Mouse (Mus musculus): ENCODE results near the gene Wdr76. TPM values are rescaled to one million over a fixed set of nuclear protein-coding genes. Genes with fewer than 3 reads are reported as not detected.

Gene Wdr76
- polyA plus RNA-seq, 1 experiment from 2014 or later = 6.4 TPM

DNA sequence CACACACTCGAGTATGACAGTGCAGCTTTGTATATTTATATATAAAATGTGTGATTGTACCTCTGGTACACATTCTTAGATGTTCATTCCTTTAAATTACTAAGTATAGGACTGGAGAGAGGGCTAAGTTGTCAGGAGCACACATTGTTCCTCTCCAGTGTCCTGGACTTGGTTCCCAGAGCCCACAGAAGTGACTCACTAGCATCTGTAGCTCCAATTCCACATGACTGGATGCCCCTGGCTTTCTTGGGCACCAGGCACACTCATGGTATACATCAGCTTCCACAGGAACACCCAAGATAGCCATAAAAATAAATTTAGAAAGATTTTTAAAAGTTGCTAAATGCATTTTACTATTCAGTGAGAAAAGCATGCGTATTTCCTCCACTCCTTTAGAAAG is 18.5 kb downstream of the Wdr76 start:
- no peak for ATAC-seq
- H3K9me3 ChIP-seq = no peaks in the 10 kb centered on the region
- no peak overlapping the region for H3K27ac ChIP-seq
- H3K9ac ChIP-seq (replicated peaks) = no peak overlapping the region
- WGBS = 92% methylated on average over 2 of the region's 2 CpGs
- H3K4me1 ChIP-seq (replicated peaks) = no peaks in the 10 kb centered on the region
- no peaks in the 10 kb centered on the region for H3K27me3 ChIP-seq
- H3K4me3 ChIP-seq (replicated peaks) = no peak overlapping the region
- peaks cover 22% of the 10 kb centered on the region for H3K36me3 ChIP-seq
- no peak overlapping the region for H3K4me2 ChIP-seq (replicated peaks)

DNA sequence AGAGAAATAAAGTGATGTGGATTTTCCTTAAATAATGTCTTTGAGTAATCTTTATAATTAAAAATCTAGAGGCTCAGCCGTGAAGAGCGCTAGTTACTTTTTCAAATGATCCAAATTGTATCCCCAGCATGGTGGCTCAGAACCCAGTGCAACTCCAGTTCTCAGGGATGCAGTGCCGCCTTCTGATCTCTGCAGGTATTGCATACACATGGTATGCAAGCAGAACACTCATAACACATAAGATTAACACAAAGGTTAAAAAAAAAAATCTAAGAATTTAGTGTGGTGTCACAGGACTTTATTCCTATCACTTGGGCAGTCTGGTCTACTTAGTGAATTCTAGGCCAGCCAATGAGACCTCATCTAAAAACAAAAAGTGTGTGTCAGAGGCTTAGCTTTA is 38.3 kb downstream of the Wdr76 start:
- peaks cover 74% of the 10 kb centered on the region for H3K36me3 ChIP-seq

DNA sequence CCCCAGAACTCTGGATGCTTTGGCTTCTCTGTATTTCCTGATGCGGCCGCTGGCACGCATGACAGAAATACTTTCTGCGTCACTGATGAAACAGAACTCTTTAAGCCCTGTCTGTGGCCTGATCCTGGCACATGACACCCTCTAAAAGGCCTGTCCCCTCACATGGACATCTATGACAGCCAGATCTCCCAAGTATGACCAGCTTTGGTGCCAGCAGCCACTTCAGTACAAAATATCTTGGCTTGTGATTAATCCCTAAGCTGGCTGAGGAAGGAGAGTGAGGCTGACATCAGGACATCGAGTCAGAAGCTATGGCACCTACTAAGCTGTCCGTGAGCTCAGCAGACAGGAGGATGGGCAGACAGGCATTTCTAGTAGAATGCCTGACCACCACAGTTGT is 43.1 kb downstream of the Wdr76 start:
- no peak overlapping the region for H3K4me2 ChIP-seq (replicated peaks)

More for the DNA sequence above, 38.3 kb downstream of the Wdr76 start:
- no peaks in the 10 kb centered on the region for H3K9me3 ChIP-seq
- H3K4me3 ChIP-seq (replicated peaks) = no peak overlapping the region
- no peak overlapping the region for H3K4me2 ChIP-seq (replicated peaks)
- WGBS = 92% methylated on average over 3 of the region's 3 CpGs
- no peak for ATAC-seq
- no peak overlapping the region for H3K27ac ChIP-seq
- H3K9ac ChIP-seq (replicated peaks) = no peak overlapping the region
- H3K4me1 ChIP-seq (replicated peaks) = no peaks in the 10 kb centered on the region
- H3K27me3 ChIP-seq = no peaks in the 10 kb centered on the region

DNA sequence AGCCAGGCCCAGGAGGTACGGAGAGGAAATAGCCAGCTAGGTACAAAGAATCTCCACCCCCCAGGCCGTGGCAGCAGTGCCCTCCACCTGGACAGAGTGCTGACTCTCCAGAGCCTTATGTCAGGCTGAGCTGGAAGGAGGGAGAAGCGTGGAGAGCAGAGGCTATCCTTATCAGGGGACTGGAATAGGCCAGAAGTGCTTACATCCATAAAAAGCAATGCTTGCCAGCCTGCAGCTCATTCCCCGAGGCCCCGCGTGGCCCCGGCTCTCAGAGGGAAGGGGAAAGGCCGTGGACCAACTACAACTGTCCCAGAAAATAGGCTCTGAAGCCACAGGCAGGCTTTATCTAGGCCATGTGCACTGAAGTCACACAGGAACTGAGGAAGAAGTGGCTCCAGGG is 44.7 kb downstream of the Wdr76 start:
- peaks cover 82% of the 10 kb centered on the region for H3K36me3 ChIP-seq
- no peaks in the 10 kb centered on the region for H3K4me1 ChIP-seq (replicated peaks)
- no peak overlapping the region for H3K9ac ChIP-seq (replicated peaks)
- no peaks in the 10 kb centered on the region for H3K9me3 ChIP-seq
- no peak overlapping the region for H3K4me3 ChIP-seq (replicated peaks)
- no peak for ATAC-seq
- H3K27ac ChIP-seq = no peak overlapping the region
- H3K27me3 ChIP-seq = no peaks in the 10 kb centered on the region
- 89% methylated on average over 8 of the region's 8 CpGs for WGBS
- no peak overlapping the region for H3K4me2 ChIP-seq (replicated peaks)

More for the DNA sequence above, 43.1 kb downstream of the Wdr76 start:
- no peaks in the 10 kb centered on the region for H3K27me3 ChIP-seq
- no peak overlapping the region for H3K4me3 ChIP-seq (replicated peaks)
- no peaks in the 10 kb centered on the region for H3K9me3 ChIP-seq
- no peak overlapping the region for H3K27ac ChIP-seq
- no peaks in the 10 kb centered on the region for H3K4me1 ChIP-seq (replicated peaks)
- no peak overlapping the region for H3K9ac ChIP-seq (replicated peaks)
- peaks cover 83% of the 10 kb centered on the region for H3K36me3 ChIP-seq
- WGBS = 96% methylated on average over 6 of the region's 6 CpGs
- ATAC-seq = no peak

- H3K9me3 ChIP-seq = no peaks in the 10 kb centered on the region
- no peak overlapping the region for H3K9ac ChIP-seq (replicated peaks)
- no peak overlapping the region for H3K4me3 ChIP-seq (replicated peaks)
- ATAC-seq = no peak
- H3K4me1 ChIP-seq (replicated peaks) = no peaks in the 10 kb centered on the region
- 91% methylated on average over 3 of the region's 3 CpGs for WGBS
- peaks cover 59% of the 10 kb centered on the region for H3K36me3 ChIP-seq
- no peak overlapping the region for H3K4me2 ChIP-seq (replicated peaks)
- no peak overlapping the region for H3K27ac ChIP-seq
- no peaks in the 10 kb centered on the region for H3K27me3 ChIP-seq
Observed at GRCm38 (mm10) chr2:121563117-121563516, 56.6 kb downstream of the Wdr76 start.

GRCm38 (mm10) chr2:121565911-121566310 is 59.4 kb downstream of the Wdr76 start:
- WGBS = 77% methylated on average over 5 of the region's 5 CpGs

GRCm38 (mm10) chr2:121570049-121570448 is 63.5 kb downstream of the Wdr76 start:
- H3K9ac ChIP-seq (replicated peaks) = no peak overlapping the region
- H3K9me3 ChIP-seq = no peaks in the 10 kb centered on the region
- H3K4me1 ChIP-seq (replicated peaks) = no peaks in the 10 kb centered on the region
- no peak overlapping the region for H3K4me3 ChIP-seq (replicated peaks)
- no peak overlapping the region for H3K27ac ChIP-seq
- H3K36me3 ChIP-seq = peaks cover 38% of the 10 kb centered on the region
- H3K27me3 ChIP-seq = no peaks in the 10 kb centered on the region
- H3K4me2 ChIP-seq (replicated peaks) = no peak overlapping the region
- 93% methylated on average over 3 of the region's 3 CpGs for WGBS
- no peak for ATAC-seq

More at GRCm38 (mm10) chr2:121565911-121566310, 59.4 kb downstream of the Wdr76 start:
- ATAC-seq = no peak
- Histone ChIP-seq H3K36me3 (peaks cover 50% of the 10 kb centered on the region), H3K27me3 (no peaks in the 10 kb centered on the region), H3K9me3 (no peaks in the 10 kb centered on the region), H3K4me1 (replicated peaks) (no peaks in the 10 kb centered on the region), H3K9ac (replicated peaks) (no peak overlapping the region), H3K27ac (no peak overlapping the region), H3K4me3 (replicated peaks) (no peak overlapping the region), H3K4me2 (replicated peaks) (no peak overlapping the region)

DNA sequence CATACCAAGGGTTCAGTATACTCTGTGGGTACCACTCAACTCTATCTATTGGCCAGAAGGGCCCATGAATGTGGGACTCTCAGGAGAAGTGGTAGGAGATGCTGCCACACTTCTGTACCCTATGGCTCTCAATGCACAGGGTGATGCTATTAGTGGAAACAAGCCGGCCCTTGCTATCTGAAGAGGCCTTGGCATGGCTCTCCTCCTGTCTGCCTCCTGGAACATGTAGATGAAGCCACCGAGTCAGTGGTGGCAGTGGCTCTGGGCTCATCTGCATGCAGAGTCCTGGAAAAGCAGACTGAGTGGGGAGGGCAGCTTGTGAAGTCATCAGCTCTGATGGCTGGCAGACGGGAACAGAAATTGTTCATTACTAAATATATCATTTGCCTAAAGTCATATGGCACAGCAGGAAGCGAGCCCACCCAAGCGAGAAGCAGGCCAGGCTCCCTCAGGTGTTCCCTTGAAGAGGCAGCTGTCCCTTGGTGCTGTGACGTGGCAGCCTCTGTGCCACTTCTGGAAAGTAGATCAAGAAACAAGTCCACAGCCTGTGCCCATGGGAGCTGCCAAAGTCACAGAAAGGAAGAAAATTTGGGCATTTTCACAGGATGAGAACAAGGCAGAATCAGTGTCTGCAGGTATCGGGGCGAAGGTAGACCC is 64.6 kb downstream of the Wdr76 start:
- Histone ChIP-seq H3K4me3 (replicated peaks) (no peak overlapping the region), H3K4me2 (replicated peaks) (no peak overlapping the region), H3K36me3 (peaks cover 38% of the 10 kb centered on the region), H3K9ac (replicated peaks) (no peak overlapping the region), H3K4me1 (replicated peaks) (no peaks in the 10 kb centered on the region), H3K27me3 (no peaks in the 10 kb centered on the region), H3K9me3 (no peaks in the 10 kb centered on the region), H3K27ac (no peak overlapping the region)
- 78% methylated on average over 8 of the region's 8 CpGs for WGBS
- ATAC-seq = no peak

DNA sequence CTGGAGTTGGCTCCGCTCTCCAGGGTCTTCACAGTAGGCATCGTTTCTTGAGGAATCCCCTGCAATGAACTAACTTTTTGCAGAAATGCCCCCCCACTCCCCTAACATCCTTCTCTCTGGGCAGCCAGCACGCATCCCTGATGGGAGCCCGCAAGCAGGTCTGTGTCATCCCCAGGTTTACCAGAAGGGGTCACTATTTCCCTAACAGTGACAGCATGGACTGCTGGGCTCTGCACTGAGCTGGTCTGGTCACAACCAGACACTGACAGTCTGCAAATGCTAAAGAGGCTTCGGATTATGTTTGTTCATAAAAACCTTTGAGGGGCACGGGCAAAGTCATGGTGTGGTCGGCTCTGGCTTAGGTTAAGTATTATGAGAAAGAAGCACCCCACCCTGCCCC is 65.3 kb downstream of the Wdr76 start:
- Histone ChIP-seq H3K36me3 (peaks cover 34% of the 10 kb centered on the region), H3K27me3 (no peaks in the 10 kb centered on the region), H3K4me2 (replicated peaks) (no peak overlapping the region), H3K9me3 (no peaks in the 10 kb centered on the region), H3K9ac (replicated peaks) (no peak overlapping the region), H3K4me1 (replicated peaks) (no peaks in the 10 kb centered on the region), H3K4me3 (replicated peaks) (no peak overlapping the region), H3K27ac (no peak overlapping the region)
- peak; percentile 94 for ATAC-seq
- 18% methylated on average over 7 of the region's 7 CpGs for WGBS

DNA sequence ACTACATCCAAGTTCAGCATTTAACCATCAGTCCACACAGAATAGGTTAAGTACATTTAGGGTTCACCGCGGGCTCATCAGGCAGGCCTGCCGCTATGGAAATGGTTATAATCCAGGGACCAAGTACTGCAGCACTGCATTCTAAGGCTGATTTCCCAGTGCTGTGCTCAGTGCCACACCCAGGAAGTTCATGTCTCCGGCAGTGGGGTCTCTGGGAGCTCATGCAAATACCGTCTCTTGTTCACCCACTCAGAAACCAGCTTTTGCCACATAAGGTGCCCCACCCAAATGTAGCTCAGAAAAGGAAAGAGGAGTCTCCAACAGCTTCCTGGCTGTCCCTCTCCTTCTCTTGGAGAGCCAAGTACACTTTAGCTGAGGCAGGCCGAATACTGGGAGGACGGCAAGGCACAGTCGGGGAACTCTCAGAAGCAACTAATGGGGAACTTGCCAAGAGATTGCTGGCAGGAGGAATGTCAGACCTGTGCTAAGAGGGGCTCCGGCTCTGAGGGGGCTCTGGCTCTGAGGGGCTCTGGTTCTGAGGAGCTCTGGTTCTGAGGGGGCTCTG is 67.6 kb downstream of the Wdr76 start:
- Histone ChIP-seq H3K27ac (no peak overlapping the region), H3K27me3 (no peaks in the 10 kb centered on the region), H3K9ac (replicated peaks) (no peak overlapping the region), H3K4me2 (replicated peaks) (no peak overlapping the region), H3K4me1 (replicated peaks) (no peaks in the 10 kb centered on the region), H3K9me3 (no peaks in the 10 kb centered on the region), H3K36me3 (peaks cover 21% of the 10 kb centered on the region), H3K4me3 (replicated peaks) (no peak overlapping the region)
- 84% methylated on average over 9 of the region's 9 CpGs for WGBS
- no peak for ATAC-seq

- no peak for ATAC-seq
- H3K36me3 ChIP-seq = peaks cover 18% of the 10 kb centered on the region
- no peaks in the 10 kb centered on the region for H3K4me1 ChIP-seq (replicated peaks)
- no peaks in the 10 kb centered on the region for H3K9me3 ChIP-seq
- H3K4me3 ChIP-seq (replicated peaks) = no peak overlapping the region
- no peak overlapping the region; the same call in 1 of the 2 replicates for H3K27ac ChIP-seq
- 68% methylated on average over 8 of the region's 8 CpGs for WGBS
- H3K9ac ChIP-seq (replicated peaks) = no peak overlapping the region
- no peak overlapping the region for H3K4me2 ChIP-seq (replicated peaks)
- H3K27me3 ChIP-seq = peaks cover 4% of the 10 kb centered on the region; the same call in 1 of the 2 replicates
Observed at GRCm38 (mm10) chr2:121575741-121576201, 69.2 kb downstream of the Wdr76 start.

DNA sequence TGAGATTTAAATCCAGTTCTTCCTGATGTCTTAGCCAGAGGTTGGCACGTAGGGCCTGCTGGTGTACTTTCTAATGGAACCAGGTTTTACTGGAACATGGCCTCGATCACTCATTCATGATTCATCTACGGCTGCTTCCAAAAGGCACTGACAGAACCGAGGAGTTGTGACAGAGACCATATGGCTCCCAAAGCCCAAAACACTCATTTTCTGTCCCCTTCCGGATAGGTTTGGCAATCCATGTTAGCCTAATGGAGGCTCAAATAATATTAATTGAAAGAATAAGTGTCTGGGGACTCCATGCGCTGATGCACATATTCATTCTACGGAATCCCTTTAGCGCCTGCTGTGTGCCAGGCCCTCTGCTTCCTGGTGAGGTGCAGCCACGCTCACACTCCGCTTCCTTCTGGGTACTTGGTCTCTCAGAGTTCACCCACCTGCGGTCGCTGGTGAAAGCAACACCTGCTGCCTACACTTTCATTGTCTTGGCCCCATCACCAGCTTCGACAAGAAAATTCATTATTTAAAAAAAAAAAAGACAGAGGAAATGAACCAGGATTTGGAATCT is 76.4 kb downstream of the Wdr76 start:
- Histone ChIP-seq H3K4me3 (replicated peaks) (no peak overlapping the region), H3K27ac (no peak overlapping the region), H3K9ac (replicated peaks) (no peak overlapping the region), H3K9me3 (no peaks in the 10 kb centered on the region), H3K4me2 (replicated peaks) (no peak overlapping the region), H3K36me3 (0 out of 2 replicates have a peak, but pooled peaks cover 7% of the 10 kb centered on the region), H3K4me1 (replicated peaks) (peaks cover 5% of the 10 kb centered on the region), H3K27me3 (peaks cover 17% of the 10 kb centered on the region)
- 77% methylated on average over 13 of the region's 13 CpGs for WGBS
- ATAC-seq = no peak

All from midbrain, embryonic 13.5 days (tissue).